Mouse (Mus musculus): Measurements from ENCODE around the gene Gm20518.

Gene Gm20518

GRCm38 (mm10) chr16:17804449-17804912 lies 87.0 kb downstream of the Gm20518 start:
- DNase-seq: peak in 1 of 2 experiments; percentile 63

DNA sequence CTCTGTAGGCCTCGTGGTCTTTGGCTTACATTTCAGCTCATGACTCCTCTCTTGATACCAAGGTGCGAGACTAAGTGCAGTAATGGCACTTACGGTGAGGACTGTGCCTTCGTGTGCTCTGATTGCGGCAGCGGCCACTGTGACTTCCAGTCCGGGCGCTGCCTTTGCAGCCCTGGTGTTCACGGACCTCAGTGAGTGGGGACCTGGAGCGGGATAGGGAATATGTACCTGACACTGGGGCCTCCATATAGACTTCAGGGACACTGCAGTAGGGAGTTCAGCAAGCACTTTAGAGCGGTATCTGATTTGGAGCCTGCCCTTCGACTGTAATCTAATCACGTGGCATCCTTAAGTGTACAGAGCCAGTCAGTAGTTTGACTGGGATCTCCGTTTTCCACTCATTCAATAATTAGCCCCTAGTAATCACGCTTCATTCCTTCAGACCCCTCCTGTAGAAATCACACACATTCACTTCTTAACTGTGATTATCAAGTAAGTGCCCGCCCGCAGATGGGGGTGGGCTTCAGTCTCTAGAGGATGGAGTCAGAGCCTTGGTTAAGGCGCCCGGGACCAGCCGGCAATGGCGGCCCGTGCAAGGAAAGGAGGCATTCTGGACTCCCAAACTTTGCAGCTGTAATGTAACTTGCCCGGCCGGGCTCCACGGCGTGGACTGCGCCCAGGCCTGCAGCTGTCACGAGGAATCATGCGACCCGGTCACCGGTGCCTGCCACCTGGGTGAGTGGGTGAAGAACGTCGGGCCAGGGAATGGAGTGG lies 87.6 kb downstream of the Gm20518 start:
- no peak for DNase-seq

- peak; percentile 40 to 66 for DNase-seq
These were observed 88.4 kb downstream of the Gm20518 start for GRCm38 (mm10) chr16:17802839-17803674.

DNA sequence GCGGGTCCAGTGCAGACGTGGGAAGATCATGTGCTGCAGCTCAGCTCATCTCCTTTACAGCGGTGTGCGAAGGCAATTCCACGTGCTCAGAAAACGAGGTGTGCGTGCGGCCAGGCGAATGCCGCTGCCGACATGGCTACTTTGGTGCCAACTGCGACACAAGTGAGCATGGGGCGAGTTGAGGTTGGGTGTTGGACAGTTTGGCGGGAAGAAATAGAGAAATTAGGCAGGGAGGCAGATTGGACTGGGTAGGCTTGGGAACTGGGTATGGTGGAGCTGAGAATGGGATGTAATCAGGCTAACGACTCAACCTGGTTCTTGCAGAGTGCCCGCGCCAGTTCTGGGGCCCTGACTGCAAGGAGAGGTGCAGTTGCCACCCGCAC lies 89.0 kb downstream of the Gm20518 start:
- DNase-seq: no peak

GRCm38 (mm10) chr16:17801777-17802455 lies 89.6 kb downstream of the Gm20518 start:
- DNase-seq: no peak

DNA sequence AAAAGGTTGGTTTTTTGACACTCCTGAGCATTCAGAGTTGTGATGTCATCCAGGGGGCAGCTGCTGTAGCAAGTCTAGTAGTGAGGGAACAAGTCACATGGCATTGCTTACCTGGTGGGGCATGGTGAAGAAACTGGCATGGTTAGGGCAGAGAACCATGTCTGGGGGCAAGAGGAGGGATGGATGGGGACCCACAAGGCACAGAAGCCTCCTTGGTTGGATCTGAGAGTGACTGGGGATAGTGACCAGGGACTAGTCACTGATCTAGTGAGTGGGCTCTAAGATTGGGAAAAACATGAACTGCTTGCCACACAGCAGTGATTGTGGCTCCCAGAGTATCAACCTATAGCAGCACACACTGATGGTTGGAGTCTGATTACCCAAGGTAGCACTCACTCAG lies 91.9 kb downstream of the Gm20518 start:
- no peak for DNase-seq

DNA sequence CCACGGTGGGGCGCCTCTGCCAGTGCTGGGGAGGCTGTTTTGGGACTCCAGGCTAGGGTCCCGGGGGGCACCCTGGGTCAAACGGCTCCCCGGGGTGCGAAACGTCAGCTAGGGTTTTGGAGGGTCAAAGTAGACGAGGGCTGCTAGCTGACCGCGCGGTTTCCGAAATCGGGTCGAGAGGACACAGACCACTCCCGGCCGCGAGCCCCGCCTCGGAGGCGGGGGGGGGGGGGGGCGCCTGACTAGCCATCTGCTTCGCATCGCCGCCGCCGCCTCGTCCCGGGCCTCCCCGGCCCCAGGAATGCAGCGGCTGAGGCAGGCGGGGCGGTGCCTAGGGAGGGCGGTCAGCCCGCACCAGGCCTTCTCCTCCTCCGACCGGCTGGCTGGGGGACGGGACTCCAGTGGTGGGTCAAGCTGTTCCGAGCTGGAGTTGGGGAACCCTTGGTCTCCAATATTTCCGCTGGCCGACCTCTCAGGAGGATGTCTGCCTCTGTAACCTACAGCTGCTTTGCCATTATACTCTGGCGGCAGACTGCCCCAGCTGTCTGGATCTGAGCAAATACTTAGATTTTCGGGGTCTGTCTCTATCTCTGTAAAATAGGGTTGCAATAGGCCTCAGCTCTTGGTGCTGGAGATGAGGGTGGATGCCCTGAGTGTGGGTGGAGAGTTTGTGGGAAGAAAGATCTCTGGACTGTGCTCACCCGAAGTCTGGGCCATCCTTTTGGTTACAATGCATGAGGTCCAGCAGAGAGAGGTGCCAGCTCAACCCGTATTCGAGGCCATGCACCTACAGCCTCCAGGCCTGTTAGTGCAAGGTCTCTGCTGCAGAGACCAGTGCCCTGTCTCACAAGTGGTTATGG lies 92.9 kb downstream of the Gm20518 start:
- peak; percentile 68 to 73 for DNase-seq

DNA sequence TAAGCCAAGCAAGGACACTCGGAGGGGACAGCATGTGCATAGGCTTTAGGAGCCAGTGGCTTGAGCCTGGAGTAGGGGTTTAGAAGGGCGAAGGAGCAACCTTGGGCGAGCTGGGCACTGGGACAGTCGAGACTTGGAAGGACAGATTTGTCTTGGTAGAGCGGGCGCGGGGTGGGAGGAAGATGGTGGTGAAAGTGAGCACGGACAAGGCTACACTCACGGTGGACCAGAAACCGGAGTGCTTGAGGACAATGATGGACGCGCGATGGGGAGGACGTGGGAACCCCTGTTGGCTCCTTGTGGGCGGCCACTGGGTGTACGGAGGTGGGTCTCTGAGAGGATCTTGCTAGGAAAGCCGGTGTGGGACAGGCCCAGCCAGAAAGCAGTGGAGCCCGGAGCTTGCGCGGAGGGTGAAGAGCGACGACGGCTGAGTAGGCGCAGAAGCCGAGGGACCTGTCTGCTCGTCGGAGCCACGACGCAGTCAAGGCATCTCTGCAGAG lies 93.6 kb downstream of the Gm20518 start:
- peak in 1 of 2 experiments; percentile 38 for DNase-seq

DNA sequence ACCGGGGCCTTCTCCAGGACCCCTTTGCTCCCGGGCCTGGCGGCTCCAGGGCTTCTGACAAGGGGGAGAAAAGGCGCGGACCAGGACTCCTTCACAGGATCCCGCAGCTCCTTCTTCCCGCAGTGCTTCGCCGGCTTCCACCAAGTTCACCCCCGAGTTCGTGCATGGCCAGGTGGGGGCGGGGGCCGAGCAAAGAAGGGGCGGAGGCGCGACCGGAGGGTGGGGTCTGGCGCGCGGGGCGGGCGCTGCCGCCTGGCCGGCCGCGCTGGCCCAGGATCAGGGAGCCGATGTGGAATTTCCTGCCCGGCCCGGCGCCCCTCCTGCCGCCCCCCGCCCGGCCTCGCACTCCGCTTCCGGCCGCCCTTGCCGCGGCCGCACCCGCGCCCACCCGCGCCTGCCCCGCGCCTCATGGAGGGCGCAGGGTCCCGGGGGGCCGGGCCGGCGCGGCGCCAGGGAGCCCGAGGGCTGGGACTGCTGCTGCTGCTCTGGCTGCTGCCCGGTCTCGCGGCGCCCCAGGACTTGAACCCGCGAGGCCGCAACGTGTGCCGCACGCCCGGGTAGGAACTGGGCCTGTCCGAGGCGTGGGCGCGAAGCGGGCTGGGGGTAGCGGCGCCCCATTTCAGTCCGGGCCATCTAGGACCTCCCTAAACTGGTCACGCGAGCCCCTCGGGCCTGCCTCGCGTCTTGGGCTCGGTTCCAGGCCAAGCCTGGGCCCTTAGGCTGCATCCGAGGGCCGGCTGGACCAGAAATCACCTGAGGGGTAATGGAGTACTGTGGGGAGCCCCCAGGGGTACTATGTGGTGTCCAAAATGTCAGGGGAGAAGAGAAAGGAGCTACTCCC lies 94.3 kb downstream of the Gm20518 start, which contains the start of gene Scarf2:
Gene Scarf2 (plus strand): TSS at position 312 of the 841 bp plus-strand sequence.
- peak; percentile 52 to 74 for DNase-seq

DNA sequence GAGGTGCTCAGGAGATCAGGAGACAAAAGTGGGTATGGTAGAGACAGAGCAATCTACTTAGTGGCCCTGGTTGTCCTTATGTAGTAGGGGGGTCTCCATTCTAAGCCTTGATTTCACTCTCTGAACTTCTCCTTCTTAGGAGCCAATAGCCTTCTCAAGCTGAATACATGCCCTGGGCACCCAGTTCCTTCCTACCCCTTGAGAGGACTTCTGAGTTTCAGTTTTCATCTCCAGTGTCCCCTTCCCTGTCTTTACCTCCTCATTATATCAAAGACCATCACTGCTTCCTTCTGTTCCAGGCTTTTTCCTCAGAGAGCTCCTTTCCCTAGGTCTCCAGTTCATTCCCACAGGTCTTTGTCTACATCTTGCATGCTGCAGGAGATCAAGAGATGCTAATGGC lies 95.0 kb downstream of the Gm20518 start:
- DNase-seq: no peak

GRCm38 (mm10) chr16:17795643-17796042 lies 95.8 kb downstream of the Gm20518 start:
- DNase-seq: no peak

DNA sequence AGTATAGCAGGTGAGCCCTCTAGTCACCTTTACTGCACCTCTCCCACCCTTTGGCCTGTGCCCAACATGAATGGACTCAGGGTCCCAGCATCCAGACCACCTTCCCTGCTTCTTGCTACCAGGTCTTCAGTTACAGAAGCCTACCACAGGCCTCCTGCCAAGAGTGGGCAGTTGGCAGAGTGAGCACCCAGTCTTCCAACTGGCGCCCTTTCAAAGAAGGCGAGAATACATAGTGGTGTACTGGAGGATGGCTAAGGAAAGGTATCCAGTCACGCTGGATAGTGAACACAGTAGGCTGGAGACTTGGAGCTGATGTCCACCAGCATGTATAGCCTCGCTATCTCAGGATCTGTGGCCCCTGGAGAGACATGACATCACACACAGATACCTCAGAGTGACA lies 97.4 kb downstream of the Gm20518 start:
- DNase-seq: no peak

- no peak for DNase-seq
These were observed 98.7 kb downstream of the Gm20518 start for GRCm38 (mm10) chr16:17792728-17793127.

DNA sequence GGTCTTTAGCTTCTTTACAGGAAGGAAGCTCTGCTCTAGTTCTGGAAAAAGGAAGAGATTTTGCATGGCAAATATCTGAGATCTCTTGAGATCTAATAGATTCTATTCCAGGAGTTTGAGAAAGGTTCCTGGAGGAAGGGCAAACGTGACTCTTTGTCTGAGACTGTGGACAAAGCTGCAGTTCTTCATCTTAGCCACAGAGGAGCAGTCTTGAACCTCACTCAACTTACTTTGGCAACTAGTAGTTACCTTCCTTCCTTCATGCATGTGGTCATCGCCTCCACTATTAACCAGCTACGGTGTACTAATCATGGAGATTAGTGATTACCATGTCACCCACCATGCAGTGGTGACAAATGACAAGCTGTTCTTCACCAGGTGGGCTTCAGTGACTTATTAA lies 106.1 kb downstream of the Gm20518 start:
- no peak for DNase-seq

All from kidney, postnatal 36 days (tissue).